Mouse (Mus musculus) kidney, adult 2 months (tissue): ENCODE results near the gene Tnrc18.

Experiments
- CTCF ChIP-seq: fragments of 200-500 bp; conservative IDR thresholded peaks from 2 replicates; pipeline ENCODE4 v1.5.1; 2011; ENCODE audit warnings: low read depth, mild to moderate bottlenecking, control low read depth, low read length, moderate library complexity, mixed read lengths; ENCODE audit not compliant: insufficient read depth, insufficient read length
- POLR2A ChIP-seq: fragments of 200-500 bp; IDR thresholded peaks from one replicate; pipeline ENCODE4 v1.6.1; 2011; ENCODE audit warnings: low read depth, low read length, control low read depth

GRCm38 (mm10) chr5:142826131-142826530 lies 8.7 kb upstream of the Tnrc18 start:
- TF ChIP-seq CTCF: no peak
- no peak for TF ChIP-seq POLR2A
